Mouse (Mus musculus) midbrain, postnatal 0 days (tissue): ENCODE measurements at regions not wholly inside any gene's neighbourhood (a gene's known extent, or its start where the extent isn't known, plus 50 kb on each side); places are given as distances from the start of the nearest gene placed in this dataset.

ENCODE experiments used
- ATAC-seq: fragments of 200-750 bp; cut with Nextera tagmentation; 2 replicates; pipeline ENCODE4 v1.8.0; 2017; ENCODE audit warnings: moderate number of reproducible peaks, mild to moderate bottlenecking, moderate TSS enrichment, moderate library complexity; ENCODE audit not compliant: low FRiP score
- DNase-seq: peaks from one replicate; pipeline ENCODE4 v3.0.0-alpha.2; 2015; ENCODE audit warnings: low spot score
- H3K27ac ChIP-seq: fragments of 300-500 bp; sonication (generic); 2 replicates; pipeline ENCODE4 v1.5.1; 2014; ENCODE audit warnings: low read depth, mild to moderate bottlenecking, low read length, mixed read lengths
- H3K27me3 ChIP-seq: fragments of 300-500 bp; sonication (generic); 2 replicates; pipeline ENCODE4 v1.6.1; 2014; ENCODE audit warnings: low read length, control low read depth, mixed read lengths; ENCODE audit not compliant: insufficient read depth
- H3K36me3 ChIP-seq: fragments of 300-500 bp; sonication (generic); 2 replicates; pipeline ENCODE4 v1.6.1; 2014; ENCODE audit warnings: low read length, control low read depth, mixed read lengths; ENCODE audit not compliant: insufficient read depth
- H3K4me1 ChIP-seq: fragments of 300-500 bp; sonication (generic); 2 replicates; pipeline ENCODE4 v1.6.1; 2014; ENCODE audit warnings: mild to moderate bottlenecking, control low read depth, antibody characterized with exemption, low read length, mixed read lengths; ENCODE audit not compliant: insufficient read depth
- H3K4me2 ChIP-seq: fragments of 300-500 bp; sonication (generic); 2 replicates; pipeline ENCODE4 v1.6.1; 2014; ENCODE audit warnings: low read depth, mild to moderate bottlenecking, low read length, mixed read lengths; ENCODE audit not compliant: poor library complexity, severe bottlenecking
- H3K4me3 ChIP-seq: fragments of 300-500 bp; sonication (generic); 2 replicates; pipeline ENCODE4 v1.5.1; 2014; ENCODE audit warnings: low read depth, mild to moderate bottlenecking, low read length, moderate library complexity
- H3K9ac ChIP-seq: fragments of 300-500 bp; sonication (generic); replicated peaks from 2 replicates; pipeline ENCODE4 v1.6.1; 2014; ENCODE audit warnings: mild to moderate bottlenecking, low read length, moderate library complexity, mixed read lengths; ENCODE audit not compliant: poor library complexity, severe bottlenecking
- H3K9me3 ChIP-seq: fragments of 300-500 bp; sonication (generic); 2 replicates; pipeline ENCODE4 v1.6.1; 2016; ENCODE audit warnings: low read length, control low read depth
- CTCF ChIP-seq: IDR thresholded peaks from 2 replicates; pipeline ENCODE4 v1.5.1; 2016; ENCODE audit warnings: antibody characterized with exemption, mild to moderate bottlenecking
- WGBS: fragments of 180-500 bp; shearing (Covaris S2); extraction: QIAGEN DNeasy Blood & Tissue Kit; methylation state at CpG from one replicate; pipeline ENCODE4 v1.1.7; 2014; 5-methylcytosine and 5-hydroxymethylcytosine counted together

- Histone ChIP-seq H3K4me2 (no peak overlapping the region), H3K36me3 (no peaks in the 10 kb centered on the region), H3K4me3 (no peak overlapping the region), H3K4me1 (no peaks in the 10 kb centered on the region), H3K27me3 (no peaks in the 10 kb centered on the region), H3K9ac (no peak overlapping the region), H3K27ac (no peak overlapping the region), H3K9me3 (no peaks in the 10 kb centered on the region)
- no peak for TF ChIP-seq CTCF
- no peak for DNase-seq
- no peak for ATAC-seq
- WGBS: 71% methylated on average over 4 of the region's 4 CpGs
Observed at GRCm38 (mm10) chr3:148093930-148094329, 896.4 kb downstream of the Adgrl2 start.

- no peak for TF ChIP-seq CTCF
- Histone ChIP-seq H3K4me2 (no peak overlapping the region), H3K9me3 (no peaks in the 10 kb centered on the region), H3K36me3 (no peaks in the 10 kb centered on the region), H3K27ac (no peak overlapping the region), H3K4me1 (no peaks in the 10 kb centered on the region), H3K9ac (no peak overlapping the region), H3K4me3 (no peak overlapping the region), H3K27me3 (no peaks in the 10 kb centered on the region)
- WGBS: 51% methylated on average over 2 of the region's 2 CpGs
- DNase-seq (no peak), ATAC-seq (no peak)
Observed at GRCm38 (mm10) chr3:148075841-148076240, 914.5 kb downstream of the Adgrl2 start.

- ATAC-seq: no peak
- Histone ChIP-seq H3K4me2 (no peak overlapping the region), H3K4me3 (no peak overlapping the region), H3K9me3 (no peaks in the 10 kb centered on the region), H3K4me1 (no peaks in the 10 kb centered on the region), H3K27ac (no peak overlapping the region), H3K36me3 (no peaks in the 10 kb centered on the region), H3K27me3 (no peaks in the 10 kb centered on the region), H3K9ac (no peak overlapping the region)
- WGBS: 92% methylated on average over 6 of the region's 6 CpGs
- no peak for TF ChIP-seq CTCF
- no peak for DNase-seq
Observed at GRCm38 (mm10) chr3:148066701-148067100, 923.7 kb downstream of the Adgrl2 start.

GRCm38 (mm10) chr3:148056074-148056473 lies 934.3 kb downstream of the Adgrl2 start:
- H3K36me3 ChIP-seq: no peaks in the 10 kb centered on the region
- no peak overlapping the region for H3K9ac ChIP-seq
- 85% methylated on average over 4 of the region's 4 CpGs for WGBS
- no peak for DNase-seq
- no peaks in the 10 kb centered on the region for H3K9me3 ChIP-seq
- no peak overlapping the region for H3K4me3 ChIP-seq
- no peak for ATAC-seq
- H3K27ac ChIP-seq: no peak overlapping the region
- no peak for TF ChIP-seq CTCF
- H3K4me2 ChIP-seq: no peak overlapping the region
- H3K4me1 ChIP-seq: no peaks in the 10 kb centered on the region
- no peaks in the 10 kb centered on the region for H3K27me3 ChIP-seq

- no peaks in the 10 kb centered on the region for H3K36me3 ChIP-seq
- TF ChIP-seq CTCF: no peak
- ATAC-seq (no peak), DNase-seq (no peak)
- H3K9me3 ChIP-seq: no peaks in the 10 kb centered on the region
- H3K27me3 ChIP-seq: no peaks in the 10 kb centered on the region
- H3K4me3 ChIP-seq: no peak overlapping the region
- WGBS: 76% methylated on average over 5 of the region's 5 CpGs
- no peaks in the 10 kb centered on the region for H3K4me1 ChIP-seq
- no peak overlapping the region for H3K9ac ChIP-seq
- H3K4me2 ChIP-seq: no peak overlapping the region
- H3K27ac ChIP-seq: no peak overlapping the region
Observed at GRCm38 (mm10) chr3:148052516-148052915, 937.8 kb downstream of the Adgrl2 start.

GRCm38 (mm10) chr3:148048247-148048646 lies 942.1 kb downstream of the Adgrl2 start:
- Histone ChIP-seq H3K4me3 (no peak overlapping the region), H3K4me2 (no peak overlapping the region), H3K4me1 (no peaks in the 10 kb centered on the region), H3K9ac (no peak overlapping the region), H3K27me3 (no peaks in the 10 kb centered on the region), H3K9me3 (no peaks in the 10 kb centered on the region), H3K27ac (no peak overlapping the region), H3K36me3 (no peaks in the 10 kb centered on the region)
- DNase-seq (no peak), ATAC-seq (no peak)
- TF ChIP-seq CTCF: no peak
- WGBS: 87% methylated on average over 2 of the region's 2 CpGs
